Mouse (Mus musculus) gastrocnemius, postnatal 36 days (tissue): ENCODE measurements around the gene Dcpp2. TPM values are rescaled to one million over a fixed set of nuclear protein-coding genes. Genes with fewer than 3 reads are reported as not detected.
"Not testable (repeated sequence)": the region's sequence is repeated elsewhere in the genome, so short reads cannot be mapped to it uniquely, and the experiment has no call there.

ENCODE experiments used
- DNase-seq, 2 experiments: peaks; one replicate each; pipeline ENCODE4 v3.0.0; 2022
- intact Hi-C: fragments of 180-260 bp; cut with DNase I; formaldehyde crosslinking; loops from one replicate; pipeline ENCODE4 v1.15.1; 2025
- long read RNA-seq, 2 experiments: library from polyadenylated mRNA; stranded (forward); transcript quantifications; one replicate each; pipeline ENCODE4 v2.0.0; 2021
- total RNA-seq, 2 experiments: library from RNA; stranded (reverse); gene quantifications; 2 replicates each; pipeline ENCODE4 v1.2.3; 2021

Dcpp2 gene
- not detected for total RNA-seq
- long read RNA-seq, experiment 1, result 0 reads
- long read RNA-seq, experiment 2, result 0 reads

GRCm38 (mm10) chr17:23880576-23880975 lies at the start of gene Dcpp2, which contains the start of gene Dcpp1:
Gene Dcpp2, plus strand, starts transcription at chr17:23880880.
Gene Dcpp1, plus strand, starts transcription at chr17:23880876.
- DNase-seq, intact Hi-C loops: not testable (repeated sequence)

- intact Hi-C loops, result loop anchor here (5.0 kb wide), 1 partner anchor 34 kb away; no protein-coding TSS in a partner anchor
- DNase-seq, result no peak
These were observed 49.5 kb upstream of the Dcpp2 start for GRCm38 (mm10) chr17:23831201-23831600.

GRCm38 (mm10) chr17:23836006-23836575 lies 44.6 kb upstream of the Dcpp2 start, which contains the start of gene Prss33:
Gene Prss33, minus strand, starts transcription at chr17:23836056.
- DNase-seq, result no peak
- intact Hi-C loops, result no loop called here

- intact Hi-C loops, result no loop called here
- peak in 1 of 2 experiments; percentile 26 for DNase-seq
These were observed 39.5 kb upstream of the Dcpp2 start for GRCm38 (mm10) chr17:23841145-23841544.

GRCm38 (mm10) chr17:23843141-23843811 lies 37.4 kb upstream of the Dcpp2 start:
- DNase-seq, result no peak
- intact Hi-C loops, result loop anchor here (2.0 kb wide), 1 partner anchor 68 kb away; no protein-coding TSS in a partner anchor

- intact Hi-C loops, result loop anchor here (2.0 kb wide), 1 partner anchor 69 kb away; no protein-coding TSS in a partner anchor
- DNase-seq, result peak; percentile 25 to 38
These were observed 36.8 kb upstream of the Dcpp2 start, which contains the start of the genes Prss32 and Prss41 for GRCm38 (mm10) chr17:23843812-23844273. Gene Prss32, plus strand, starts transcription at chr17:23843855. Gene Prss41, minus strand, starts transcription at chr17:23844172.

- intact Hi-C loops, result no loop called here
- DNase-seq, result no peak
These were observed 30.7 kb upstream of the Dcpp2 start for GRCm38 (mm10) chr17:23850028-23850427.

- intact Hi-C loops, result no loop called here
- peak; percentile 44 to 47 for DNase-seq
These were observed 29.6 kb upstream of the Dcpp2 start for GRCm38 (mm10) chr17:23850853-23851749.

- intact Hi-C loops, result loop anchor here (2.0 kb wide), 1 partner anchor 106 kb away; no protein-coding TSS in a partner anchor
- DNase-seq, result peak in 1 of 2 experiments; percentile 32
These were observed 27.4 kb upstream of the Dcpp2 start for GRCm38 (mm10) chr17:23853292-23853691.

GRCm38 (mm10) chr17:23854229-23854765 lies 26.4 kb upstream of the Dcpp2 start:
- DNase-seq, result no peak
- intact Hi-C loops, result no loop called here

GRCm38 (mm10) chr17:23857193-23857592 lies 23.5 kb upstream of the Dcpp2 start:
- no peak for DNase-seq
- intact Hi-C loops, result no loop called here

- no peak for DNase-seq
- intact Hi-C loops, result no loop called here
These were observed 22.8 kb upstream of the Dcpp2 start for GRCm38 (mm10) chr17:23857913-23858312.

- intact Hi-C loops, result no loop called here
- no peak for DNase-seq
These were observed 17.8 kb upstream of the Dcpp2 start for GRCm38 (mm10) chr17:23862926-23863325.

- no peak for DNase-seq
- intact Hi-C loops, result no loop called here
These were observed 12.9 kb upstream of the Dcpp2 start, which contains the start of gene Prss21 for GRCm38 (mm10) chr17:23867756-23868155. Gene Prss21, plus strand, starts transcription at chr17:23868056.

- DNase-seq, result no peak
- intact Hi-C loops, result no loop called here
These were observed 12.2 kb upstream of the Dcpp2 start for GRCm38 (mm10) chr17:23868513-23868912.

GRCm38 (mm10) chr17:23873884-23874856 lies 6.5 kb upstream of the Dcpp2 start:
- intact Hi-C loops, result loop anchor here (5.0 kb wide), 1 partner anchor 83 kb away; the partner anchor contains the start of gene Sbpl
- peak in 1 of 2 experiments; percentile 27 for DNase-seq

GRCm38 (mm10) chr17:23876741-23877140 lies 3.9 kb upstream of the Dcpp2 start:
- no peak for DNase-seq
- intact Hi-C loops, result no loop called here

GRCm38 (mm10) chr17:23877166-23877565 lies 3.5 kb upstream of the Dcpp2 start:
- DNase-seq, result no peak
- intact Hi-C loops, result no loop called here

GRCm38 (mm10) chr17:23917158-23917557 lies 36.5 kb downstream of the Dcpp2 start, which contains the start of gene Dcpp3:
Gene Dcpp3, plus strand, starts transcription at chr17:23917458.
- intact Hi-C loops, DNase-seq: not testable (repeated sequence)
